24 mouse cellular contexts compared by ENCODE assay signal in the genomic region with DNA sequence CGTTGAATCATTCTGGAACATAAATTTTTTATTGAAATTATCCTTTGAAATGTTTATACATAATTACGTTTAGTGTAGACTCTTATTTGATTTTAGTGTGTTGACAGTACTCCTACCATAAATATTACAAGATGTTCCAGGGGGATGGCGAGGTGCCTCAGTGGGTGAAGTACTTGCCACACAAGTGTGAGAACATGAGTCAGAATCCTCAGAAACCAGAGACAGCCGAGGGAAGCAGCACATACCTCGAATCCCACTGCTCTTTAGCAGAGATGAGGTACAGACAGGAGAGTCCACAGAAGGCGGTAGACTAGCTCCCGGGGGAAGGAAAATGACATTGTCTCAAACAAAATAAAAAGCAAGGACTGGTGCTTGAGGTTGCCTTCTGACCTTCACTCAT.
"Had no signal": no experiment of that assay in that cellular context is flagged by ENCODE, and none has a peak within 500 bp of the region (broad histone marks: within the 10 kb centered on the region; RNA-seq: fewer than 3 reads in every experiment).

No protein-coding gene starts in this region.

- ATAC-seq: liver, postnatal 0 days; lung, postnatal 0 days; midbrain, embryonic 13.5 days; midbrain, embryonic 16.5 days had no signal

- H3K4me1 ChIP-seq: kidney, embryonic 15.5 days; limb, embryonic 12.5 days; limb, embryonic 15.5 days; midbrain, embryonic 13.5 days; neural tube, embryonic 13.5 days had no signal

- H3K27me3 ChIP-seq: kidney, embryonic 15.5 days; limb, embryonic 12.5 days; limb, embryonic 15.5 days; midbrain, embryonic 13.5 days; neural tube, embryonic 13.5 days had no signal

- H3K9ac ChIP-seq: kidney, embryonic 15.5 days; limb, embryonic 12.5 days; limb, embryonic 15.5 days; liver, embryonic 14.5 days; liver, postnatal 0 days; lung, embryonic 14.5 days; midbrain, embryonic 13.5 days; neural tube, embryonic 13.5 days had no signal

- DNase-seq: kidney, adult 11 months; kidney, adult 8-10 months; kidney, postnatal 10 days; kidney, postnatal 36 days; layer of hippocampus, postnatal 36 days; left cerebral cortex, postnatal 4 days; liver, postnatal 0 days; lung, embryonic 14.5 days; retina, postnatal 1 day; right cerebral cortex, postnatal 25 days; thymus, adult 2 months; thymus, postnatal 14 days; thymus, postnatal 4 days had no signal

- H3K4me3 ChIP-seq: kidney, embryonic 15.5 days; limb, embryonic 12.5 days; limb, embryonic 15.5 days; midbrain, embryonic 13.5 days; myocyte; neural tube, embryonic 13.5 days had no signal

- H3K27ac ChIP-seq: kidney, embryonic 15.5 days; limb, embryonic 12.5 days; limb, embryonic 15.5 days; liver, embryonic 14.5 days; macrophage; midbrain, embryonic 13.5 days; neural tube, embryonic 13.5 days had no signal

- H3K36me3 ChIP-seq: kidney, embryonic 15.5 days; limb, embryonic 12.5 days; limb, embryonic 15.5 days; midbrain, embryonic 13.5 days; neural tube, embryonic 13.5 days had no signal

- H3K4me2 ChIP-seq: kidney, embryonic 15.5 days; limb, embryonic 12.5 days; limb, embryonic 15.5 days; liver, embryonic 11.5 days; lung, embryonic 14.5 days; midbrain, embryonic 13.5 days; neural tube, embryonic 13.5 days had no signal

- H3K9me3 ChIP-seq: kidney, embryonic 15.5 days; limb, embryonic 12.5 days; limb, embryonic 15.5 days; midbrain, embryonic 13.5 days; neural tube, embryonic 13.5 days had no signal
